Comparison of ENCODE assay signal across 17 mouse cellular contexts in the genomic region with DNA sequence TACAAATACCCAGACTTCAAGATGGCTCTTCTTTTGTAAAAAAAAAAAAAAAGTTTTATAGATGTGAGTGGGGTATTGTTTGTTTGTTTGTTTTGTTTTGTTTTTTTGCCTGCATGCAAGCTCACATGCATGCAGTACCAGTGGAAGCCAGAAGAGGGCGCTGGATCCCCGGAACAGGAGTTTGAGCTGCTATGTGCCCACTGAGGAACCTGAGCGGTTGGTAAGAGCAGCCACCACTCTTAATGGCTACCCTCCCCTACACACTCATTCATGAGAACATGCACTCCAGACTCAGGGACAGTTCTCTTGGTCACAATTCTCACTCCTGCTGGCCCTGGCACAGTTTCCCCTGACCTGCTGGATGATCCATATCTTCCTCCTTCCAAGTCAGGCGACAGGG. TPM values are rescaled to one million over a fixed set of nuclear protein-coding genes. Genes with fewer than 3 reads are reported as not detected.
DNase-seq lines count a peak whose midpoint lies in the region; ATAC-seq and TF ChIP-seq lines count a peak whose summit lies in the region.
"Had no signal": no experiment of that assay in that cellular context is flagged by ENCODE, and none has a peak within 500 bp of the region (broad histone marks: within the 10 kb centered on the region; RNA-seq: fewer than 3 reads in every experiment).

No protein-coding gene starts in this region.

- ATAC-seq in liver, embryonic 12.5 days: no peak
- ATAC-seq: forebrain, embryonic 16.5 days had no signal

- no peaks in the 10 kb centered on the region for H3K4me1 ChIP-seq in liver, adult 2 months (ENCODE audit: control insufficient read depth, insufficient read depth, low read length)
- H3K4me1 ChIP-seq in liver, embryonic 12.5 days: no peaks in the 10 kb centered on the region
- no peaks in the 10 kb centered on the region for H3K4me1 ChIP-seq in bone marrow, adult 2 months (ENCODE audit: control insufficient read depth, insufficient read depth, low read length)
- H3K4me1 ChIP-seq: limb, embryonic 15.5 days; stomach, embryonic 15.5 days had no signal

- no peaks in the 10 kb centered on the region for H3K79me2 ChIP-seq in liver, adult 2 months (ENCODE audit: control insufficient read depth, insufficient read depth, low read length)

- DNase-seq in cerebellum, postnatal 14 days: peak; percentile 64 to 85
- DNase-seq in cerebellum, adult 11-12 months: no peak
- DNase-seq in liver, adult 2 months (ENCODE audit: extremely low read depth, low read depth, low spot score): no peak
- DNase-seq in 416B (ENCODE audit: low read depth): peak; percentile 25
- DNase-seq in adrenal gland, adult 18-20 months (ENCODE audit: low spot score in 2 of 2): no peak
- no peak for DNase-seq in c-Kit-positive CD71-positive TER-119-positive erythroid progenitor cells, embryonic 14.5 days (ENCODE audit: low spot score)
- DNase-seq: heart, postnatal 4 days; kidney, adult 8-10 months; right cerebral cortex, adult 18-20 months had no signal

- no peak overlapping the region for H3K4me2 ChIP-seq in liver, embryonic 12.5 days
- H3K4me2 ChIP-seq: limb, embryonic 15.5 days; stomach, embryonic 15.5 days had no signal

- no peaks in the 10 kb centered on the region for H3K27me3 ChIP-seq in liver, adult 2 months (ENCODE audit: control insufficient read depth, insufficient read depth, low read length)
- H3K27me3 ChIP-seq in liver, embryonic 12.5 days (replicated peaks): no peaks in the 10 kb centered on the region
- H3K27me3 ChIP-seq: limb, embryonic 15.5 days; stomach, embryonic 15.5 days had no signal

- TF ChIP-seq POLR2A in liver, adult 2 months (IDR thresholded peaks at IDR 0.05; ENCODE audit: extremely low read depth, insufficient read depth, low read length): no peak
- TF ChIP-seq POLR2A in bone marrow, adult 2 months (IDR thresholded peaks at IDR 0.05; ENCODE audit: borderline replicate concordance, control insufficient read depth, low read depth, low read length): no peak

- H3K9me3 ChIP-seq in liver, embryonic 12.5 days (replicated peaks): no peaks in the 10 kb centered on the region
- H3K9me3 ChIP-seq: limb, embryonic 15.5 days; stomach, embryonic 15.5 days had no signal

- no peak overlapping the region for H3K9ac ChIP-seq in liver, adult 2 months (ENCODE audit: low read depth, low read length)
- no peak overlapping the region for H3K9ac ChIP-seq in liver, embryonic 12.5 days
- H3K9ac ChIP-seq: limb, embryonic 15.5 days; stomach, embryonic 15.5 days had no signal

- WGBS in liver, adult 2 months: 54% methylated on average over 4 of the region's 4 CpGs
- WGBS in liver, embryonic 12.5 days (ENCODE audit: insufficient replicate concordance): 29% methylated on average over 4 of the region's 4 CpGs
- WGBS in bone marrow, adult 2 months: 49% methylated on average over 4 of the region's 4 CpGs

- no peak overlapping the region for H3K27ac ChIP-seq in liver, adult 2 months (replicated peaks; ENCODE audit: insufficient read depth, low read depth, low read length)
- H3K27ac ChIP-seq in liver, embryonic 12.5 days: no peak overlapping the region
- no peak overlapping the region for H3K27ac ChIP-seq in bone marrow, adult 2 months (ENCODE audit: control insufficient read depth, insufficient read depth, low read depth, low read length, poor library complexity)
- H3K27ac ChIP-seq: limb, embryonic 15.5 days; stomach, embryonic 15.5 days had no signal

- TF ChIP-seq CTCF in liver, adult 2 months (IDR thresholded peaks at IDR 0.05; ENCODE audit: low read depth, low read length): peak; percentile 55; the same call in 1 of the 2 replicates
- peak; percentile 44 for TF ChIP-seq CTCF in bone marrow, adult 2 months (IDR thresholded peaks at IDR 0.05; ENCODE audit: control insufficient read depth, insufficient read depth, low read length)

- no peaks in the 10 kb centered on the region for H3K36me3 ChIP-seq in liver, adult 2 months (ENCODE audit: control insufficient read depth, insufficient read depth, low read length)
- no peaks in the 10 kb centered on the region for H3K36me3 ChIP-seq in liver, embryonic 12.5 days
- H3K36me3 ChIP-seq: stomach, embryonic 15.5 days had no signal

- H3K4me3 ChIP-seq in liver, adult 2 months (ENCODE audit: insufficient read depth, low read depth, low read length): no peak overlapping the region
- no peak overlapping the region for H3K4me3 ChIP-seq in liver, embryonic 12.5 days
- H3K4me3 ChIP-seq in bone marrow, adult 2 months (replicated peaks; ENCODE audit: control insufficient read depth, low read depth, low read length): no peak overlapping the region
- H3K4me3 ChIP-seq: limb, embryonic 15.5 days; stomach, embryonic 15.5 days had no signal

RNA-seq across cellular contexts. Expression of a gene that starts 43.6 kb away (rescaled TPM):
- not detected in 2 replicates for total RNA-seq in liver, adult 2 months (2014; rRNA removed)
- not detected in 2 replicates for polyA plus RNA-seq in liver, adult 2 months (2012; rRNA removed)
- not detected in 2 replicates for polyA plus RNA-seq in liver, embryonic 12.5 days (2016; fragmentation: Nextera tagmentation; extraction: Ambion mirVana)
- polyA plus RNA-seq in bone marrow, adult 2 months (2011; ENCODE audit: insufficient read depth, insufficient read length, low replicate concordance, missing spikeins): not detected in 2 replicates
- total RNA-seq in adrenal gland, adult 18-20 months (2021): not detected
- total RNA-seq: heart, postnatal 4 days had no signal
- polyA plus RNA-seq: C2C12; embryonic facial prominence, embryonic 14.5 days; limb, embryonic 15.5 days; stomach, embryonic 15.5 days had no signal

RNA-seq across cellular contexts. Expression of a gene that starts 55.8 kb away (rescaled TPM):
- not detected in 2 replicates for total RNA-seq in liver, adult 2 months (2014; rRNA removed)
- polyA plus RNA-seq in liver, adult 2 months (2012; rRNA removed): not detected in 2 replicates
- polyA plus RNA-seq in liver, embryonic 12.5 days (2016; fragmentation: Nextera tagmentation; extraction: Ambion mirVana): not detected in 2 replicates
- polyA plus RNA-seq in bone marrow, adult 2 months (2011; ENCODE audit: insufficient read depth, insufficient read length, low replicate concordance, missing spikeins): not detected in 2 replicates
- total RNA-seq in adrenal gland, adult 18-20 months (2021): not detected
- total RNA-seq: heart, postnatal 4 days; layer of hippocampus, postnatal 14 days had no signal
- polyA plus RNA-seq: C2C12; embryonic facial prominence, embryonic 14.5 days; forebrain, embryonic 16.5 days; limb, embryonic 15.5 days; stomach, embryonic 15.5 days had no signal

Comparison
In these comparisons a context has a peak if more than half of its experiments do, and no peak if none do; other contexts are left out.
1. DNase-seq: peak in cerebellum, postnatal 14 days (2 of 2) and 416B (single experiment); none in cerebellum, adult 11-12 months (single experiment), liver, adult 2 months (single experiment), adrenal gland, adult 18-20 months (0 of 2) and c-Kit-positive CD71-positive TER-119-positive erythroid progenitor cells, embryonic 14.5 days (single experiment).